Mouse (Mus musculus): ENCODE results near the gene Mbtps2. TPM values are rescaled to one million over a fixed set of nuclear protein-coding genes. Genes with fewer than 3 reads are reported as not detected.

Gene Mbtps2
- polyA plus RNA-seq, 1 experiment from 2014 or later: 23.6 TPM

- H3K4me3 ChIP-seq (ENCODE audit: inconsistent target): peak overlapping the region; percentile 41
- WGBS (ENCODE audit: missing documents): 10% methylated on average over 11 of the region's 12 CpGs
- peaks cover 54% of the 10 kb centered on the region for H3K79me2 ChIP-seq (ENCODE audit: inconsistent target)
- no peak overlapping the region; the same call in 1 of the 2 replicates for H3K27ac ChIP-seq
- H3K36me3 ChIP-seq (ENCODE audit: inconsistent target): no peaks in the 10 kb centered on the region
These were observed 107.8 kb downstream of the Mbtps2 start for GRCm38 (mm10) chrX:157490769-157491144.

GRCm38 (mm10) chrX:157489871-157490721 lies 108.4 kb downstream of the Mbtps2 start:
- 29% methylated on average over 9 of the region's 9 CpGs for WGBS (ENCODE audit: missing documents)
- Histone ChIP-seq H3K36me3 (ENCODE audit: inconsistent target) (no peaks in the 10 kb centered on the region), H3K27ac (no peak overlapping the region), H3K4me3 (ENCODE audit: inconsistent target) (peak overlapping the region; percentile 41), H3K79me2 (ENCODE audit: inconsistent target) (peaks cover 60% of the 10 kb centered on the region)

- WGBS (ENCODE audit: missing documents): 89% methylated on average over 3 of the region's 3 CpGs
- Histone ChIP-seq H3K79me2 (ENCODE audit: inconsistent target) (peaks cover 73% of the 10 kb centered on the region), H3K36me3 (ENCODE audit: inconsistent target) (no peaks in the 10 kb centered on the region), H3K4me3 (ENCODE audit: inconsistent target) (no peak overlapping the region), H3K27ac (no peak overlapping the region)
These were observed 109.7 kb downstream of the Mbtps2 start for GRCm38 (mm10) chrX:157488831-157489230.

- Histone ChIP-seq H3K27ac (no peak overlapping the region), H3K79me2 (ENCODE audit: inconsistent target) (peaks cover 93% of the 10 kb centered on the region), H3K4me3 (ENCODE audit: inconsistent target) (no peak overlapping the region), H3K36me3 (ENCODE audit: inconsistent target) (no peaks in the 10 kb centered on the region)
- 54% methylated on average over 2 of the region's 2 CpGs for WGBS (ENCODE audit: missing documents)
These were observed 111.8 kb downstream of the Mbtps2 start for GRCm38 (mm10) chrX:157486765-157487164.

Other genes starting within 250 kb of the Mbtps2 start
- gene Phex, start 183.4 kb downstream of the Mbtps2 start, polyA plus RNA-seq (2018): not detected in 3 replicates
- gene Sms, start 106.4 kb downstream of the Mbtps2 start, polyA plus RNA-seq (2018): 25.8 to 45.8 TPM (median 26.0 TPM) in 3 replicates
- 1.8 to 4.2 TPM (median 3.0 TPM) in 3 replicates for gene Yy2, start 29.7 kb downstream of the Mbtps2 start, polyA plus RNA-seq (2018)
- not detected in 3 replicates for gene Smpx, start 100.2 kb upstream of the Mbtps2 start, polyA plus RNA-seq (2018)
- gene Klhl34, start 219.7 kb upstream of the Mbtps2 start, polyA plus RNA-seq (2018): not detected in 3 replicates

Measured in macrophage (primary cell).